Mouse (Mus musculus) stomach, embryonic 16.5 days (tissue): ENCODE results near the gene Epha2. TPM values are rescaled to one million over a fixed set of nuclear protein-coding genes. Genes with fewer than 3 reads are reported as not detected.

ENCODE experiments used
- ATAC-seq: fragments of 200-750 bp; cut with Nextera tagmentation; 2 replicates; pipeline ENCODE4 v1.8.0; 2017; ENCODE audit warnings: moderate number of reproducible peaks, moderate TSS enrichment; ENCODE audit not compliant: insufficient read depth, low FRiP score
- H3K27ac ChIP-seq: fragments of 300-500 bp; sonication (generic); 2 replicates; pipeline ENCODE4 v1.5.1; 2014; ENCODE audit warnings: low read length
- H3K27me3 ChIP-seq: fragments of 300-500 bp; sonication (generic); 2 replicates; pipeline ENCODE4 v1.6.1; 2014; ENCODE audit warnings: low read length, control low read depth, mixed read lengths; ENCODE audit not compliant: control insufficient read depth, insufficient read depth
- H3K36me3 ChIP-seq: fragments of 300-500 bp; sonication (generic); 2 replicates; pipeline ENCODE4 v1.6.1; 2014; ENCODE audit warnings: low read length; ENCODE audit not compliant: control insufficient read depth, insufficient read depth
- H3K4me1 ChIP-seq: fragments of 300-500 bp; sonication (generic); 2 replicates; pipeline ENCODE4 v1.6.1; 2014; ENCODE audit warnings: low read length, control low read depth, mixed read lengths; ENCODE audit not compliant: control insufficient read depth, insufficient read depth
- H3K4me2 ChIP-seq: fragments of 300-500 bp; sonication (generic); 2 replicates; pipeline ENCODE4 v1.6.1; 2014; ENCODE audit warnings: low read depth, low read length, mixed read lengths
- H3K4me3 ChIP-seq: fragments of 300-500 bp; sonication (generic); replicated peaks from 2 replicates; pipeline ENCODE4 v1.5.1; 2014; ENCODE audit warnings: mild to moderate bottlenecking, low read length
- H3K9ac ChIP-seq: fragments of 300-500 bp; sonication (generic); 2 replicates; pipeline ENCODE4 v1.6.1; 2014; ENCODE audit warnings: low read length
- H3K9me3 ChIP-seq: fragments of 300-500 bp; sonication (generic); replicated peaks from 2 replicates; pipeline ENCODE4 v1.6.1; 2016; ENCODE audit warnings: low read length, control low read depth; ENCODE audit not compliant: control insufficient read depth
- WGBS: fragments of 180-500 bp; shearing (Covaris S2); extraction: QIAGEN DNeasy Blood & Tissue Kit; methylation state at CpG from one replicate; pipeline ENCODE4 v1.1.7; 2014; 5-methylcytosine and 5-hydroxymethylcytosine counted together
- polyA plus RNA-seq: library from polyadenylated mRNA; unstranded; fragments of >200 nt; fragmentation: Nextera tagmentation; extraction: Ambion mirVana; gene quantifications from 2 replicates; pipeline ENCODE4 v1.2.1, GENCODE M21; 2015

Epha2 gene
- polyA plus RNA-seq, 1 experiment from 2014 or later, result 9.5 TPM

GRCm38 (mm10) chr4:141267250-141267649 lies 33.8 kb upstream of the Epha2 start:
- H3K4me2 ChIP-seq, result no peak overlapping the region
- no peak overlapping the region for H3K4me3 ChIP-seq
- H3K27ac ChIP-seq, result no peak overlapping the region
- H3K9ac ChIP-seq, result no peak overlapping the region
- H3K27me3 ChIP-seq, result no peaks in the 10 kb centered on the region
- ATAC-seq, result no peak
- no peaks in the 10 kb centered on the region for H3K36me3 ChIP-seq
- H3K4me1 ChIP-seq, result no peaks in the 10 kb centered on the region
- 72% methylated on average over 3 of the region's 3 CpGs for WGBS
- no peaks in the 10 kb centered on the region; the same call in 1 of the 2 replicates for H3K9me3 ChIP-seq

DNA sequence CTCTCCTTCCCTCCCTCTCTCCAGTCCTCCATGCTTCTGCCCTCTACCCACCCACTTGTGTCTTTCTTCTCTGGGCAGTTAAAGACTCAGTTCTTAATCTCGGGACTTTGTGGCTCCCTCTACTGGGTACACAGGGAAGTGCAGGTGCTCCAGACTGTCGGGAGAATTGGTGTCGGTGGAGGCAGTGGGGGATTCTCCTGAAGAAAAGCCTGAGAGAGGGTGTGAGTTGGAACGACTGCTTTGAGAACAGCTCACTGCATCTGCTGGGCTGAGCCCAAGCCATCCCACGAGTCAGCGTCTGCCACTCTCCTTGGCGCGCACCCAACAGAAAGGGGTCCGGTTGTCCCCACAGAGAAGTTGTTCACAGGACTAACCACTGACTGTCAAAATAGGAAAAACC lies 33.2 kb upstream of the Epha2 start:
- no peak for ATAC-seq
- 40% methylated on average over 9 of the region's 9 CpGs for WGBS
- Histone ChIP-seq H3K9me3 (no peaks in the 10 kb centered on the region; the same call in 1 of the 2 replicates), H3K27me3 (no peaks in the 10 kb centered on the region), H3K9ac (no peak overlapping the region), H3K4me3 (no peak overlapping the region), H3K4me2 (no peak overlapping the region), H3K4me1 (no peaks in the 10 kb centered on the region; the same call in 1 of the 2 replicates), H3K36me3 (no peaks in the 10 kb centered on the region), H3K27ac (no peak overlapping the region)

DNA sequence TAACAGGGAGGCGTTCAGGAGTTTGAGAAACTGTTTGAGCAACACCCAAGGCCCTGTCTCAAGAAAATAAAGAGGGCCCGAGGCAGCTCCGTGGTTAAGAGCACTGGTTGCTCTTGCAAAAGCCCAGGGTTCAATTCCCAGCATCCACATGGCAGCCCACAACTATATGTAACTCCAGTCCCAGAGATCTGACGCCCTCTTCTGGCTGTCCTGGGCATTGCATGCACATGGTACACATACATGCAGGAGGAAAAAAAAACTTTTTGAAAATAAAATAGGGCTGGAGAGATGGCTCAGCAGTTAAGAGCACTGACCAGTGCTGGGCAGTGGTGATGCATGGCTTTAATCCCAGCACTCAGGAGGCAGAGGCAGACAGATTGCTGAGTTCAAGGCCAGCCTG lies 32.7 kb upstream of the Epha2 start:
- no peak overlapping the region for H3K9ac ChIP-seq
- ATAC-seq, result no peak
- no peak overlapping the region for H3K4me2 ChIP-seq
- H3K27ac ChIP-seq, result no peak overlapping the region
- no peak overlapping the region for H3K4me3 ChIP-seq
- H3K9me3 ChIP-seq, result no peaks in the 10 kb centered on the region; the same call in 1 of the 2 replicates
- no peaks in the 10 kb centered on the region for H3K36me3 ChIP-seq
- WGBS, result 79% methylated on average over 4 of the region's 4 CpGs
- peaks cover 5% of the 10 kb centered on the region for H3K4me1 ChIP-seq
- H3K27me3 ChIP-seq, result no peaks in the 10 kb centered on the region

DNA sequence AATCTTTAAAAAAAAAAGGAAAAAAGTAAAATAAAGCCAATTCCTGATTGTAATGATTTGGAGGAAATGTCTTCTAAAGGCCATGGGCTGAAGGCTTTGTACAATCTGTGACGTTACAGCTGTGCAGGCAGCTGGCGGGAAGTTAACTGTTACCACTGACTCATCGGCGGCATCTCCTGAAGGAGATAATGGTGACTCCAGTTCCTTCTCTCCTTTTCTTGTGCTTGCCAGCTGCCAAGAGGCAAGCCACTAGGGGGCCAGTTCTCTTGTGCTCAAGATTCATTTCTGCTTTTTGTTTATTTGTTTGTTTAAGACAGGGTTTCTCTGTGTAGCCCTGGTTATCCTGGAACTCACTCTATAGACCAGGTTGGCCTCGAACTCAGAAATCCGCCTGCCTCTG lies 32.0 kb upstream of the Epha2 start:
- Histone ChIP-seq H3K27me3 (no peaks in the 10 kb centered on the region), H3K4me2 (no peak overlapping the region), H3K36me3 (no peaks in the 10 kb centered on the region), H3K4me1 (peaks cover 12% of the 10 kb centered on the region), H3K4me3 (no peak overlapping the region), H3K27ac (no peak overlapping the region), H3K9ac (no peak overlapping the region), H3K9me3 (no peaks in the 10 kb centered on the region; the same call in 1 of the 2 replicates)
- 72% methylated on average over 6 of the region's 6 CpGs for WGBS
- ATAC-seq, result no peak

DNA sequence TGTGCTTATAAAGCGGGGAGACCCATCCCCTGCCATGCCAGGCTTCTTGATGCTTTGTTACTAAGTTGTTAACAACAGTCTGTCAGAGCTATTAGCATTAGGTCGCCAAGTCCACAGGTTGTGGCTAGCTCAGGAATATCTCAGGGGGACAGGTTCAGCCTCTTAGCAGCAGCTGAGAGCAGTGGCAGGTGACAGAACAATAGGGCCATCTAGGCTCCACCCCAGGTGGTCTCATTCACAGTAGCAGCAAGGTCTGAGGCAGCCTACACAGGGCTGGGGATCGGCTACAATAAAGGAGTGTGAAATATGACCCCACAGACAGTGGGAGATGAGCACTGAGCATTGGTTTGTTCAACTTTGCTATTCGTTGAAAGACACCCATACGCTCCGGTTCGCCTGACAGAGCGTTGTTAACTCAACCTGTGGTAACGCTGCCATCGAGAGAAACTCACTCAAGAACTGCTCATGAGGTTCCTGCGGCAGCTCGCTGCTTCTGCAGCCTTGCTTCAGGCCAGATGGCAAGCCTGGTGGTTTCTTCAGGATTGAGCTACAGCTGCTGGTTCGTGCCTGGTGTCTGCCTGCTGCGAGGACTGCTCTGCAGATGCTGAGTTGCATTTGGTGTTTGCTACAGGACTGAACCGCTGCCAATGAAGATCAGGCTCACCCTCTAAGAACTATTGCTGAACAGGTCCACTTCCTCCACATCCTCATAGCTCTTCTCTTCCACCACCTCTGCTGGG lies 30.7 kb upstream of the Epha2 start:
- Histone ChIP-seq H3K9me3 (no peaks in the 10 kb centered on the region; the same call in 1 of the 2 replicates), H3K4me3 (no peak overlapping the region), H3K4me1 (peaks cover 21% of the 10 kb centered on the region), H3K27me3 (no peaks in the 10 kb centered on the region), H3K9ac (no peak overlapping the region), H3K27ac (no peak overlapping the region), H3K4me2 (no peak overlapping the region), H3K36me3 (no peaks in the 10 kb centered on the region)
- ATAC-seq, result no peak
- 63% methylated on average over 15 of the region's 15 CpGs for WGBS

DNA sequence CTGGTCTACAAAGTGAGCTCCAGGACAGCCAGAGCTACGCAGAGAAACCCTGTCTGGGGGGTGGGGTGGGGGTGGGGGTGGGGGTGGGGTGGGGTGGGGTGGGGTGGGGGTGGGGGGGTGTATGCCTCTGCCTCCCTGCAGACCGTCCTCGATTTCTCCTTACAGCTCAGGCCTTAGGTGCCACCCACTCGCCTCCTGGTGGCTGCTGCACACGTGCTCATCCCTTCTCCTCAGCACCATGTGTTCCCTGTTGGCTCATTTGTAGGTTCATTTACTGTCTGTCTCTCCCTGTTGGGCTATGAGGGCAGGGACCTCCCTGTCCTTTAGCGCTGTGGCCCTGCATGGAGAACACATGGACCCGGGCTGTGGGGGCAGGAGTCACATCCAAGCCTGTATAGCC lies 29.8 kb upstream of the Epha2 start:
- Histone ChIP-seq H3K4me2 (no peak overlapping the region), H3K4me3 (no peak overlapping the region), H3K9ac (no peak overlapping the region), H3K36me3 (no peaks in the 10 kb centered on the region), H3K27me3 (no peaks in the 10 kb centered on the region), H3K4me1 (peaks cover 27% of the 10 kb centered on the region), H3K27ac (peak overlapping the region; percentile 66; the same call in 1 of the 2 replicates), H3K9me3 (no peaks in the 10 kb centered on the region)
- no peak for ATAC-seq
- WGBS, result 80% methylated on average over 7 of the region's 7 CpGs

DNA sequence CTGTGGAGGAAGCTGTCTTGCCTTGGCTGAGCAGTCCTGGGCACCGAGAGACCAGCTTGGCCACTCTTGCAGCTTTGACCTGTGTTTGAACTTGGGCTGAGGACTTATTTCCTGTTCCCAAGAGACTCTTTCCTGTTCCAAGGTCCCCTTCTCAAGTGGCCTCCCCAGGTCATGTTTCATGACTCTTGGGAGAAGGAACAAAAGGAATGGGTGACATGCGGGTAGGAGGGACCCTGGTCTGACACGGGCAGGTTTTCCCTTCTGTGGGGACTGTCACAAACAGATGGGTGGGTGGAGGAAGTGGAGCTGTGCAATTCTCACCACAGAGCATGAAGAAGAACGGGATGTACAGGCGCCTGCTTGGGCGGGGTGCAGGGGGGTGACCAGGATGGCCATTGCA lies 29.3 kb upstream of the Epha2 start:
- peak; percentile 21; the same call in 1 of the 2 replicates for ATAC-seq
- Histone ChIP-seq H3K36me3 (no peaks in the 10 kb centered on the region), H3K9ac (no peak overlapping the region), H3K27me3 (no peaks in the 10 kb centered on the region), H3K9me3 (no peaks in the 10 kb centered on the region), H3K27ac (peak overlapping the region; percentile 66; the same call in 1 of the 2 replicates), H3K4me3 (no peak overlapping the region), H3K4me1 (peaks cover 27% of the 10 kb centered on the region), H3K4me2 (no peak overlapping the region)
- 58% methylated on average over 6 of the region's 6 CpGs for WGBS

DNA sequence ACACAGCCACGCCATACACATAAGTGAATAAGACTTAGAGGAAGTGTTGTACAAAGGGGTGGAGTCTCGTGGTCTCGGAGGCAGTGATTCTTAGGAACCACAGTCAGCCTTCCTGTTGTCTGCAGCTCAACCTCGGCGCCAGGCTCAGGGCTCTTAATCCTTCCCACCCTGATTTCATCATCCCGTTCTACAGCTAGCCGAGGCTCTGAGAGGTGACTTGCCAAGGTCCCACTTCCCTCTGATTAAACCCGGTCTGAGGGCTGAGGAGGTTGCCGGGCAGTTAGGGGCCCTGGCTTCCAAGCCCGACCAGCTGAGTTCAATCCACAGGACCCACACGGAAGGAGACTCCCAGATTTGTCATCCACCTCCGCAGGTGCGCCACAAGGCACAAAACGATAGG lies 28.2 kb upstream of the Epha2 start:
- H3K4me3 ChIP-seq, result peak overlapping the region; percentile 34
- H3K9ac ChIP-seq, result peak overlapping the region; percentile 61
- peak overlapping the region; percentile 73 for H3K27ac ChIP-seq
- peak; percentile 31; the same call in 1 of the 2 replicates for ATAC-seq
- 13% methylated on average over 14 of the region's 14 CpGs for WGBS
- H3K9me3 ChIP-seq, result no peaks in the 10 kb centered on the region
- H3K4me1 ChIP-seq, result peaks cover 35% of the 10 kb centered on the region
- H3K27me3 ChIP-seq, result no peaks in the 10 kb centered on the region
- H3K36me3 ChIP-seq, result no peaks in the 10 kb centered on the region
- peak overlapping the region; percentile 46 for H3K4me2 ChIP-seq

- Histone ChIP-seq H3K36me3 (no peaks in the 10 kb centered on the region), H3K27me3 (no peaks in the 10 kb centered on the region), H3K4me1 (peaks cover 40% of the 10 kb centered on the region), H3K9ac (peak overlapping the region; percentile 61), H3K9me3 (no peaks in the 10 kb centered on the region), H3K4me2 (peak overlapping the region; percentile 46), H3K27ac (peak overlapping the region; percentile 73), H3K4me3 (peak overlapping the region; percentile 34)
- peak; percentile 70 for ATAC-seq
- 15% methylated on average over 12 of the region's 12 CpGs for WGBS
Observed at GRCm38 (mm10) chr4:141273296-141273695, 27.7 kb upstream of the Epha2 start.
